Mouse (Mus musculus): ENCODE data around the gene Csmd2.

GRCm38 (mm10) chr4:128326755-128327154 is 339.1 kb downstream of the Csmd2 start:
- TF ChIP-seq CTCF (IDR thresholded peaks at IDR 0.05; ENCODE audit: extremely low read depth, insufficient read depth, insufficient read length, insufficient replicate concordance) (no peak), POLR2A (IDR thresholded peaks at IDR 0.05; ENCODE audit: low read depth, low read length) (no peak)

Measured in spleen, adult 2 months (tissue).